Comparison of ENCODE assay signal across 8 mouse cellular contexts in the genomic region with DNA sequence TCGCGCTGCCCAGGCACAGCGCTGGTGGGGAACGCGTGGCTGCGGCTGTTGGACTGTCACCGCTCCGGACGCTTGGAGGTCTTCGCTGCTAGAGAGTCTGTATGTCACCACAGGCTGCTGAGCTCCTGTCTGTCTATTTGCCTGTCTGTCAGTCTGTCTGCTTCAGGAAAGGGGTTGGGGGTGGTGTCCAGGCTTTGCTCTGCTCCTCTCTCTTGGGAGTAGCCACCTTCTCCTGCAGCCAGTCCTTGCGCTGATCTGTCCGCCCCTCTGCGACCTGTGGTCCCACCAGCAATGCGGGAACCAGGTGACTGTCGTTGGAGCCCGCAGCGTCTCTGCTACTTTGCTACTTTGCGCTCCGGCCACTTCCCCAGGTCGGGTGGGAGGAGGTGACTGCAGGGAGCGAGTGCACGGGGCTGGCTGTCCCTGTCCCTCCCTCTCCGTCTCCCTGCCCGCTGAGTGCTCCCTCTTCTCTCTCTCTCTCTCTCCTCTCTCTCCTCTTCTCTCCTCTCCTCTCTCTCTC. TPM values are rescaled to one million over a fixed set of nuclear protein-coding genes. Genes with fewer than 3 reads are reported as not detected.
DNase-seq lines count a peak whose midpoint lies in the region; ATAC-seq lines count a peak whose summit lies in the region.

No protein-coding gene starts in this region.

- no peak overlapping the region for H3K27ac ChIP-seq in kidney, embryonic 16.5 days (ENCODE audit: low read length)
- peak overlapping the region; percentile 80 for H3K27ac ChIP-seq in forebrain, embryonic 10.5 days
- no peak overlapping the region for H3K27ac ChIP-seq in limb, embryonic 12.5 days
- peak overlapping the region; percentile 95 for H3K27ac ChIP-seq in neural tube, embryonic 13.5 days (replicated peaks)

- under 1% methylated on average over 24 of the region's 24 CpGs for WGBS in kidney, embryonic 16.5 days
- 0% methylated on average over 24 of the region's 24 CpGs for WGBS in forebrain, embryonic 10.5 days
- WGBS in limb, embryonic 12.5 days, result under 1% methylated on average over 24 of the region's 24 CpGs
- WGBS in neural tube, embryonic 13.5 days, result 3% methylated on average over 24 of the region's 24 CpGs

- peaks cover 69% of the 10 kb centered on the region for H3K27me3 ChIP-seq in kidney, embryonic 16.5 days (ENCODE audit: insufficient read depth, low read length)
- H3K27me3 ChIP-seq in forebrain, embryonic 10.5 days (ENCODE audit: poor library complexity, severe bottlenecking), result peaks cover 80% of the 10 kb centered on the region
- H3K27me3 ChIP-seq in limb, embryonic 12.5 days, result peaks cover 65% of the 10 kb centered on the region
- peaks cover 30% of the 10 kb centered on the region for H3K27me3 ChIP-seq in neural tube, embryonic 13.5 days

- H3K36me3 ChIP-seq in kidney, embryonic 16.5 days (ENCODE audit: insufficient read depth, low read length), result no peaks in the 10 kb centered on the region
- no peaks in the 10 kb centered on the region for H3K36me3 ChIP-seq in forebrain, embryonic 10.5 days (replicated peaks)
- no peaks in the 10 kb centered on the region for H3K36me3 ChIP-seq in limb, embryonic 12.5 days
- H3K36me3 ChIP-seq in neural tube, embryonic 13.5 days, result no peaks in the 10 kb centered on the region

- peak overlapping the region; percentile 46 for H3K4me3 ChIP-seq in kidney, embryonic 16.5 days (ENCODE audit: low read length)
- H3K4me3 ChIP-seq in forebrain, embryonic 10.5 days, result peak overlapping the region; percentile 64
- peak overlapping the region; percentile 45 for H3K4me3 ChIP-seq in limb, embryonic 12.5 days (replicated peaks)
- H3K4me3 ChIP-seq in neural tube, embryonic 13.5 days, result peak overlapping the region; percentile 58

- peaks cover 14% of the 10 kb centered on the region for H3K4me1 ChIP-seq in kidney, embryonic 16.5 days (ENCODE audit: insufficient read depth, low read length)
- H3K4me1 ChIP-seq in forebrain, embryonic 10.5 days, result peaks cover 20% of the 10 kb centered on the region
- H3K4me1 ChIP-seq in limb, embryonic 12.5 days (replicated peaks), result peaks cover 16% of the 10 kb centered on the region
- peaks cover 18% of the 10 kb centered on the region for H3K4me1 ChIP-seq in neural tube, embryonic 13.5 days (replicated peaks)

- peak overlapping the region; percentile 69 for H3K4me2 ChIP-seq in kidney, embryonic 16.5 days (replicated peaks; ENCODE audit: low read depth, low read length)
- peak overlapping the region; percentile 90 for H3K4me2 ChIP-seq in limb, embryonic 12.5 days
- H3K4me2 ChIP-seq in neural tube, embryonic 13.5 days, result peak overlapping the region; percentile 67

- peak overlapping the region; percentile 35; the same call in 1 of the 2 replicates for H3K9ac ChIP-seq in kidney, embryonic 16.5 days (replicated peaks; ENCODE audit: low read length)
- H3K9ac ChIP-seq in limb, embryonic 12.5 days (replicated peaks), result no peak overlapping the region; the same call in 1 of the 2 replicates
- peak overlapping the region; percentile 78 for H3K9ac ChIP-seq in neural tube, embryonic 13.5 days

- no peaks in the 10 kb centered on the region for H3K9me3 ChIP-seq in kidney, embryonic 16.5 days (ENCODE audit: low read length)
- no peaks in the 10 kb centered on the region for H3K9me3 ChIP-seq in forebrain, embryonic 10.5 days
- H3K9me3 ChIP-seq in limb, embryonic 12.5 days, result no peaks in the 10 kb centered on the region
- no peaks in the 10 kb centered on the region for H3K9me3 ChIP-seq in neural tube, embryonic 13.5 days

- DNase-seq in kidney, postnatal 14 days, result no peak
- DNase-seq in cerebellum, adult 11 months, result peak; percentile 75
- DNase-seq in forebrain, embryonic 10.5 days (ENCODE audit: extremely low spot score, low spot score), result peak; percentile 45
- no peak for DNase-seq in MN1 (ENCODE audit: low spot score)
- no peak for DNase-seq in frontal cortex, postnatal 14 days (ENCODE audit: low spot score in 2 of 2)

- peak; percentile 70 for ATAC-seq in kidney, embryonic 16.5 days (ENCODE audit: low FRiP score, low TSS enrichment)
- peak; percentile 49; the same call in 1 of the 2 replicates for ATAC-seq in limb, embryonic 12.5 days (ENCODE audit: insufficient number of reproducible peaks, insufficient read depth, low FRiP score, low TSS enrichment, low read depth)
- ATAC-seq in neural tube, embryonic 13.5 days (ENCODE audit: low read depth), result peak; percentile 71

RNA-seq across cellular contexts. Expression of gene Arpp21, which starts 1.2 kb away (rescaled TPM):
- 0.78 and 0.79 TPM in 2 replicates for polyA plus RNA-seq in kidney, embryonic 16.5 days (2015; fragmentation: Nextera tagmentation; extraction: Ambion mirVana)
- polyA plus RNA-seq in forebrain, embryonic 10.5 days (2016; fragmentation: Nextera tagmentation; extraction: Ambion mirVana), result 0.20 and 1.4 TPM in 2 replicates
- 11.9 and 14.4 TPM in 2 replicates for polyA plus RNA-seq in limb, embryonic 12.5 days (2016; fragmentation: Nextera tagmentation; extraction: Ambion mirVana)
- polyA plus RNA-seq in neural tube, embryonic 13.5 days (2015; fragmentation: Nextera tagmentation; extraction: Ambion mirVana), result 27.1 and 38.0 TPM in 2 replicates

Comparison
In these comparisons a context has a peak if more than half of its experiments do, and no peak if none do; other contexts are left out.
1. H3K27ac ChIP-seq: peak in forebrain, embryonic 10.5 days (single experiment) and neural tube, embryonic 13.5 days (single experiment); none in kidney, embryonic 16.5 days (single experiment) and limb, embryonic 12.5 days (single experiment).
2. DNase-seq: peak in cerebellum, adult 11 months (single experiment) and forebrain, embryonic 10.5 days (single experiment); none in kidney, postnatal 14 days (single experiment), MN1 (single experiment) and frontal cortex, postnatal 14 days (0 of 2).
3. Peak in every context shown above with its lines, with median percentiles within 50 percentile points of each other: ATAC-seq, H3K4me2 ChIP-seq and H3K4me3 ChIP-seq.